Mouse (Mus musculus) myocyte (in vitro differentiated cells): Measurements from ENCODE around the gene Lbhd1.
A peak's percentile ranks its signal among the peaks of the same experiment; 100 is the strongest.

Experiments
- E2F4 ChIP-seq: IDR thresholded peaks from one replicate; pipeline ENCODE4 v1.6.1; 2011; ENCODE audit warnings: mild to moderate bottlenecking, control low read depth, moderate library complexity; ENCODE audit not compliant: insufficient read depth
- MAX ChIP-seq: IDR thresholded peaks from one replicate; pipeline ENCODE4 v1.6.1; 2011; ENCODE audit warnings: low read depth, mild to moderate bottlenecking, control low read depth
- POLR2A ChIP-seq: IDR thresholded peaks from one replicate; pipeline ENCODE4 v1.6.1; 2011; ENCODE audit warnings: low read depth, mild to moderate bottlenecking, control low read depth, moderate library complexity; ENCODE audit not compliant: insufficient read length
- TCF3 ChIP-seq: IDR thresholded peaks from one replicate; pipeline ENCODE4 v1.6.1; 2011; ENCODE audit warnings: low read depth, control low read depth; ENCODE audit not compliant: insufficient read length

DNA sequence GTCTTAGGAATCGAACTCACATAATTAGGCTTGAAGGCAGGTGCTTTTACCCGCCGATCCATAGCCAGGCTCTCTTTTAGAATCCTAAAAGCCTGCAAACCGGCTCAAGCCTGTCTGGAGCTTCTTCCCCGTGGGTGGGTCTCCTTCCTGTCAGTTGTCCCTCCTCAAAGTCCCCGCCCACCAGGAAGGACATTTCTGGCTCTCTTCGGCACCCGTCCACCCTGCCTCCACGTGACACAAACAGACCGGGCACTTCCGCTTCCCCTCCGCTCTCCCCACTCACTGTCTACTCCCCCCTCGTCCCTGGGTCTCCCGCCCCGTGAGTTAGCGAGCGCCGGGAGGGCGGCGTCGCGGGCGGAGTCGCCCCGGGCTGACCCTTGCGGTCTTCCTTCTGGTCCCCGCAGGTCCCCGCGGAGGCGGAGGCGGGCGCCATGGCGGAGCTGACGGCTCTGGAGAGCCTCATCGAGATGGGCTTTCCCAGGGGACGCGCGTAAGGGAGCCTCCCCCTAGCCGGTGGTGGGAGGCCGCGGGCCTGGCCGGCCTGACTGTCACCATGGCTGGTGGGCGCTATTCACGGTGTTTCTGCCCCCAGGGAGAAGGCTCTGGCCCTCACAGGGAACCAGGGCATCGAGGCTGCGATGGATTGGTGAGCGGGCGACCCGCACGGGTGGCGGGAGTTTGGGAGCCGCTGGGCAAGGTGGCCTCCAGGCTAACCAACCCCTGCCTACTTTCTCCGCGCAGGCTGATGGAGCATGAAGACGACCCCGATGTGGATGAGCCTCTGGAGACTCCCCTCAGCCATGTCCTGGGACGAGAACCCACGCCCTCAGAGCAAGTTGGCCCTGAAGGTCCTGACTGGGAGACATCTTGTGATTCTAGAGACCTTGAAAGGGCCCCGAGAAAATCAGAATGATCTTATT lies 12.0 kb upstream of the Lbhd1 start, which contains the start of gene Ubxn1:
- TF ChIP-seq MAX (no peak), POLR2A (peak; percentile 63), E2F4 (peak; percentile 12), TCF3 (no peak)
